Mouse (Mus musculus) erythroblast, embryonic 14.5 days (primary cell): Measurements from ENCODE around the gene Tnr.

Experiments used
- GATA1 ChIP-seq: IDR thresholded peaks from 2 replicates; pipeline ENCODE4 v1.6.1; 2012; ENCODE audit warnings: low read length, inconsistent platforms, mixed read lengths
- TAL1 ChIP-seq: IDR thresholded peaks from 3 replicates; pipeline ENCODE4 v1.6.1; 2012; ENCODE audit warnings: low read length, inconsistent platforms, mixed read lengths

GRCm38 (mm10) chr1:159763901-159764300, 240.3 kb downstream of the Tnr start:
- TF ChIP-seq TAL1 (no peak), GATA1 (no peak)
